Comparison of ENCODE assay signal across 16 mouse cellular contexts in genomic region chr6:62367802-62368201, GRCm38 (mm10).
"Had no signal": no experiment of that assay in that cellular context is flagged by ENCODE, and none has a peak within 500 bp of the region (broad histone marks: within the 10 kb centered on the region; RNA-seq: fewer than 3 reads in every experiment).

No protein-coding gene starts in this region.

- ATAC-seq: lung, postnatal 0 days; midbrain, embryonic 13.5 days; midbrain, embryonic 15.5 days had no signal

- DNase-seq: lung, postnatal 14 days; lung, postnatal 36 days; right cerebral cortex, postnatal 14 days; thymus, adult 2 months; thymus, postnatal 25 days; thymus, postnatal 4 days had no signal

- H3K4me1 ChIP-seq: lung, embryonic 15.5 days; megakaryocyte, embryonic 14.5 days; midbrain, embryonic 13.5 days; midbrain, embryonic 15.5 days; neural tube, embryonic 12.5 days; stomach, embryonic 15.5 days had no signal

- H3K36me3 ChIP-seq: lung, embryonic 15.5 days; midbrain, embryonic 13.5 days; midbrain, embryonic 15.5 days; neural tube, embryonic 12.5 days; stomach, embryonic 15.5 days had no signal

- H3K9me3 ChIP-seq: lung, embryonic 15.5 days; megakaryocyte, embryonic 14.5 days; midbrain, embryonic 13.5 days; midbrain, embryonic 15.5 days; neural tube, embryonic 12.5 days; stomach, embryonic 15.5 days had no signal

- H3K4me3 ChIP-seq: lung, embryonic 15.5 days; megakaryocyte, embryonic 14.5 days; midbrain, embryonic 13.5 days; midbrain, embryonic 15.5 days; neural tube, embryonic 12.5 days; stomach, embryonic 15.5 days had no signal

- H3K27me3 ChIP-seq: lung, embryonic 15.5 days; megakaryocyte, embryonic 14.5 days; midbrain, embryonic 13.5 days; midbrain, embryonic 15.5 days; neural tube, embryonic 12.5 days; stomach, embryonic 15.5 days had no signal

- H3K4me2 ChIP-seq: lung, embryonic 15.5 days; midbrain, embryonic 11.5 days; midbrain, embryonic 13.5 days; midbrain, embryonic 15.5 days; neural tube, embryonic 12.5 days; stomach, embryonic 15.5 days had no signal

- H3K27ac ChIP-seq: lung, embryonic 15.5 days; macrophage; midbrain, embryonic 13.5 days; midbrain, embryonic 15.5 days; neural tube, embryonic 12.5 days; stomach, embryonic 15.5 days; stomach, postnatal 0 days had no signal

- H3K9ac ChIP-seq: lung, embryonic 15.5 days; midbrain, embryonic 13.5 days; midbrain, embryonic 15.5 days; neural tube, embryonic 12.5 days; stomach, embryonic 15.5 days had no signal
